15 mouse cellular contexts compared by ENCODE assay signal in genomic region chr3:73395808-73396207, GRCm38 (mm10).
"Had no signal": no experiment of that assay in that cellular context is flagged by ENCODE, and none has a peak within 500 bp of the region (broad histone marks: within the 10 kb centered on the region; RNA-seq: fewer than 3 reads in every experiment).

No protein-coding gene starts in this region.

- H3K27me3 ChIP-seq: kidney, embryonic 15.5 days; limb, embryonic 15.5 days; liver, embryonic 13.5 days; lung, embryonic 15.5 days; megakaryocyte, embryonic 14.5 days; midbrain, embryonic 15.5 days; neural tube, embryonic 12.5 days had no signal

- H3K9me3 ChIP-seq: kidney, embryonic 15.5 days; limb, embryonic 15.5 days; liver, embryonic 13.5 days; lung, embryonic 15.5 days; midbrain, embryonic 15.5 days; neural tube, embryonic 12.5 days had no signal

- H3K4me3 ChIP-seq: kidney, embryonic 15.5 days; limb, embryonic 15.5 days; liver, embryonic 13.5 days; lung, embryonic 15.5 days; megakaryocyte, embryonic 14.5 days; midbrain, embryonic 15.5 days; neural tube, embryonic 12.5 days had no signal

- DNase-seq: kidney, postnatal 14 days; layer of hippocampus, postnatal 36 days; liver, embryonic 13.5 days; liver, postnatal 0 days; lung, postnatal 14 days; right cerebral cortex, postnatal 14 days; thymus, postnatal 36 days had no signal

- H3K36me3 ChIP-seq: kidney, embryonic 15.5 days; limb, embryonic 15.5 days; liver, embryonic 13.5 days; lung, embryonic 15.5 days; midbrain, embryonic 15.5 days; neural tube, embryonic 12.5 days had no signal

- ATAC-seq: liver, postnatal 0 days; midbrain, embryonic 15.5 days had no signal

- H3K4me2 ChIP-seq: kidney, embryonic 15.5 days; limb, embryonic 15.5 days; liver, embryonic 13.5 days; lung, embryonic 15.5 days; midbrain, embryonic 11.5 days; midbrain, embryonic 15.5 days; neural tube, embryonic 12.5 days had no signal

- H3K9ac ChIP-seq: kidney, embryonic 15.5 days; limb, embryonic 15.5 days; liver, embryonic 13.5 days; liver, postnatal 0 days; lung, embryonic 15.5 days; midbrain, embryonic 15.5 days; neural tube, embryonic 12.5 days had no signal

- H3K27ac ChIP-seq: kidney, embryonic 15.5 days; limb, embryonic 15.5 days; liver, embryonic 13.5 days; lung, embryonic 15.5 days; macrophage; midbrain, embryonic 15.5 days; neural tube, embryonic 12.5 days had no signal

- H3K4me1 ChIP-seq: kidney, embryonic 15.5 days; limb, embryonic 15.5 days; liver, embryonic 13.5 days; lung, embryonic 15.5 days; megakaryocyte, embryonic 14.5 days; midbrain, embryonic 15.5 days; neural tube, embryonic 12.5 days had no signal
